Mouse (Mus musculus) spleen, embryonic (tissue): ENCODE data around the gene Arhgap9.

Experiments
- CTCF ChIA-PET: fragments of 350-600 bp; sonication (Branson Sonifier 250); formaldehyde crosslinking; loops from one replicate; lab custom pipeline; 2022; lab: Charles Lee

Gene Arhgap9

DNA sequence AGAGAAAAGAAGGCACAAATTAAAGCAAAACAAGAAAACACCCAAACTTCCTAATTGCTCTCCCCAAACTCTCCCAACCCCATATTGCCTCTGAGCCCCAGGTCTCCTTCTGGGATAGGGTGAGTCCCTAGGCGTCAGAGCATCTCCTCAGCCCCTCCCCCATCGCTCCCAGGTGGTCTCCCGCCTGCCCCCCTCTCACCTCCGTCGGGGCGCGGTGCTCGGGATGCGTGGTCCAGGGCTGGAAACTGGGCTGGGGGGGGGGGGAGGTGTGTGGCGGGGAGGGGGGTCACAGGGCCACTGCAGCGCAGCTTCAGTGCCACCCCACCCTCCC is 19.6 kb downstream of the Arhgap9 start:
- CTCF ChIA-PET = interaction anchor here (0.7 kb wide), 1 partner anchor 128 kb away, joined by 3 read pairs; no protein-coding TSS in a partner anchor

DNA sequence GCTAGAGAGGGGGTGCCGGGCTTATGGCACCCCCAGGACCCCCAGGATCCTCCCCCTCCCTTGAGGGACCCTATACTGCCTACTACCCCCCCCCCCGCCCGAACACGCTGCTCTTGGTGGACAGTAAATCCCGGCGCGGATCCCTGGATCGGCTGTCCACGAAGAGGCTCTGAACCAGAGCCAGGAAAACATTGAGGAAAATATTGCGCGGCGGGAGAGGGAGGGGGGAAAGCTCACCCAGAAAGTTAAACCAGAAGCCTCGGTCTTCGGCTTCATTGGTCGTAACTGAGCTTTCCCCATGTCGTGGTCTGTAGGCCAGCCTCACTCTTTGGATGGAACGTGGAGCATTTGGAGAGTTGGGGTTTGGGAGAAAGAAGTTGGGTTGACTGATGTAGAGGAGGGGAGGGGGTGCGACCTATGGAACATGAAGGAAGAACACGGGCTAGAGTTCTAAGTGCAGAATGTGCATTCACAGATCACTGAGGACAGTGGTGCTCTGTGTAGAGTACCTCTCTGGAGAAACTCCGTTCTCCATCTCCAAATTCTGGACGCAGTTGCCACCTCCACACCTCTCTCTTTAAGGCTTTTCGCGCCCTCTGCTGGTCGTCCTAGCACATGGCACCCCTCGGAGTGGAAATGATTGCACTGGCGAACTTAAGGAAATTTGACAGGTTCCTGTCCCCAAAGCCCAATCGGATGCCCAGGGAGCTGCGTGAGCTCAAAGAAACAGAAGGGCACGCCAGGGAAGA is 20.3 kb downstream of the Arhgap9 start, which contains the start of gene Gli1:
TSS of gene Gli1 (minus strand) at position 84 of the 749 bp plus-strand sequence.
- CTCF ChIA-PET = interaction anchor here (0.7 kb wide), 1 partner anchor 129 kb away, joined by 3 read pairs; no protein-coding TSS in a partner anchor

DNA sequence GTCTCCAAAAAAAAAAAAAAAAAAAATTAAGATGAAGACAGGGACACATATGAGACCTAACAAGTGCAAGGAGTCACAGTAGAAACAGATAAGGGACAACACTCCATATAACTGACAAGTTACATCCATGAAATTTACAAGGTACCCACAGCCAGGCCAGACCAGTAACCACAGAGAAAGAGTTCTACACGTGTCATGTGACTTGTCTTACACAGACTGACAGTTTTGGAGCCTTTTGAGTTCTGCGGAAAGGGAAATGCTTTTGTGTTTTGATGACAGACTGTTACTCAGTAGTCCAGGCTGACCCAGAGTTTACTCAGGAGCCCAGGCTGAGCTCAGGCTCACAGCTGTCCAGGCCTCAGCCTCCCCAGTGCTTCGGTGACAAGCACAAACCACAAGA is 21.3 kb downstream of the Arhgap9 start:
- CTCF ChIA-PET = no interaction called here

DNA sequence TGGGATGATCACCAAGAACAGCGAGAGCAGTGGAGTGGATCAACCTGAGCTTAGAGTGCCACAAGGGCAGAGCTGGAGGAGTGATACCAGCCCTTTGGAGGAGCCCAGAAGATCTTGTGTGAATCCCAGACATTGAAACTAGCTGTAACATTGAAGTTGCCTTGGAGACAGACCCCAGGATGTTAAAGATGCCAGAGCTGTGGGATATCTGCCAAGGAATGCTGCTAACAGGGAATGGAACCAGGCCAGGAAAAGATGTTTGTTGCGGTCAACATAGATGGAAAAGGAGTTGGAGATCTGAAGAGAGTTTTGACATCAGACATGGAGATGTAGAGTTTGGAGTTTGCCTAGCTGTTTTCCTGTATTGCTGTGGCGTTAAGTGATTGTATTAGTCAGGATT is 24.4 kb downstream of the Arhgap9 start:
- CTCF ChIA-PET = no interaction called here

DNA sequence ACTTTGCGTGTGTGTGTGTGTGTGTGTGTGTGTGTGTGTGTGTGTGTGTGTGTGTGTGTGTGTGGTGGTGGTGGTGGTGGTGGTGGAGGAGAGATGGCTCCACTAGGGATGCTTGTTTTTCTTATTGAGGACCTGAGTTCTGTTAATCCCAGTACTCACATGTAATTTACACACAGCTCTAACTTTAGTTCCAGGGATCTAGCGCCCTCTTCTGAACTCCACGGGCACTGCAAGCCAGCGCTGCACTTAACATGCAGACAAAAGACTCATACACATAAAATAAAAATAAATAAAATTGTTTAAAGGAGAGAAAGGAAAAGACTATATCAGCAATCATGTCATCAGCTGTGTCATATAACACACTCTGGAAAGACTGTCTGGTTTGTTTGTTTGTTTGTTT is 27.2 kb downstream of the Arhgap9 start:
- CTCF ChIA-PET = interaction anchor here (0.6 kb wide), 1 partner anchor 15 kb away, joined by 4 read pairs; no protein-coding TSS in a partner anchor

DNA sequence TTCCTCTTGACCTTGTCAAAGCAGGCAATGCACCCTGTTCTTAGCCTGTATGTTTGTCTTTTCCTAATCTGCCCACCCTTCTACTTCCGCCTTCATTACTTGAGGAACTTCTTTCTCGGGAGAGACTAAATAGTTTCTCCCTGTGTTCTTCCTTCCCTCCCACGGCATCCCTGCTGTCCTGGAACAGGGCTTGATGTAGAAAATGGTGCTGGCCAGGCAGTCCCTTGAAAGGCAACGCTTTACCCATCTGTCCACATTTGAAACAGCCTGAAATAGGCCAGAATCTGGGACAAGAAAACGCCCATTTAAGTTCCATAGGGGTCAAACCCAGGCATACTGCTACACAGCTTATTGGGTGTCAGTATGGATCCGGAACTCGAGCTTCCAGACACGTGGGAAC is 28.0 kb downstream of the Arhgap9 start:
- CTCF ChIA-PET = no interaction called here

DNA sequence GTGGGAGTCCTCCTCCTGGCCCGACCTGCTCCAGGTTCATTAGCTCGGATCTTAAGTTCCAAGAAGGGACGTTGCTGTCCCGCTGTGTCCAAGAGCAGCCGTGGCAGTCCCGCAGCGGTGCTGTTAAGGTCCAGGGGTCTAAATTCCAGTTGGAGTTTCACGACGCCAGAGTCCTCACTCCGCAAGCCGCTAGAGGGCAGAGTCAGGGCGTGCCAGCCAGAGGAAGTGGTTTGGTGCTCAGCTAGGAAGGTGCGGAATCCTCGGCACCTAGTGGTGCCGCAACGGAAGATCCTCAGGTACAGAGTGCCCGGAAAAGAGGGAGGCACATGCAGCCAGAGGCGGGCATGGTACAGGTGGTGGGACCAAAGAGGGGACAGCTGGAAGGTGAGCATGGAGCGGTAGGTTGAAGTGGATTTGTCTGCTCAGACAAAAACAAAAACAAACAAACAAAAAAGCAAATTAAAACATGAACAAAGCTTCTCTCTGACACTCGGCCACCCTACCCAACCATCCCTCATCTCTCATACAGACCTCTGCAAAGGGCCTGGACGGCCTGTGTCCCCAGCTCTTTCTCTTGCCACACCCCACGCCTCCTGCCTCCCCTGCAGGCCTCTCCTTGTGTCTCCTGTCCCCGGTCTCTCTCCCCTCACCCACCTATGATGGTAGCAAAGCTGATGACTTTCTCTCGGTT is 29.0 kb downstream of the Arhgap9 start:
- CTCF ChIA-PET = interaction anchor here (0.6 to 1.2 kb wide), 3 partner anchors 12 to 795 kb away, joined by 3 to 6 read pairs (median 3); no protein-coding TSS in a partner anchor

DNA sequence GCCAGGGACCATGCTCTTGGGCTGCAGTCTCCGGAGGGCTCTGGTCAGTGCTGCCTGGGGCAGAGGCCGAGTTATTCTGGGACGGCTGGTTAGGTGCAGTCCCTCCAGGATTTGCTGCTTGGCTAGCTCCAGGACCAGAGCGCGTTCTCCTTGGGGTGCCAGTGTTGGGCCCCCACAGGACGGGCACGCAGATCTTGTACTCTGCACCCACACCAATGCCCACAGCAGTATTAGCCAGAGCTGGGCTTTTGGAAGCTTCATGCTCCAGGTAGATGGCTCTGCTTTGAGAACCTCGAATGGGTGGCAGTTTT is 29.5 kb downstream of the Arhgap9 start:
- CTCF ChIA-PET = interaction anchor here (0.6 to 1.2 kb wide), 3 partner anchors 12 to 795 kb away, joined by 3 to 6 read pairs (median 3); no protein-coding TSS in a partner anchor

DNA sequence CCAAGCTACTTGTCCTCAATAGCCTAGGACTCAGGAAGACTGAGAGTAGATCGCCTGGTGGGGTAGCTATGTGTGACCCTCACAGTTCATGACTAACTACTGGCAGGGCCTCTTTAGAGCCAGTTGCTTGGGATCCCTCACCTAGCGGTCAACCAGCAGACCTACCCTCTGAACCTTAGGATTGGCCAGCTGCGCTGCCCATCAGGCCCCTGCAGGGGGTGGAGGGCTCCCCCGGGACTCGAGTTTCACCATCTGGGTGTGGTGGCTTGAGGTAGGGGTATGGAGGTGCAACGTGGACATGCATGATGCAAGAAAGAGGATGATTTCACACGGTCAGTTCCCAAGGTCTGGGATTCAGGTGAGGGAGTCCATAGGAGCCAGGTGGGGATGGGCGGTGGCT is 30.0 kb downstream of the Arhgap9 start:
- CTCF ChIA-PET = interaction anchor here (1.2 kb wide), 2 partner anchors 13 to 72 kb away, joined by 3 to 6 read pairs; no protein-coding TSS in a partner anchor

DNA sequence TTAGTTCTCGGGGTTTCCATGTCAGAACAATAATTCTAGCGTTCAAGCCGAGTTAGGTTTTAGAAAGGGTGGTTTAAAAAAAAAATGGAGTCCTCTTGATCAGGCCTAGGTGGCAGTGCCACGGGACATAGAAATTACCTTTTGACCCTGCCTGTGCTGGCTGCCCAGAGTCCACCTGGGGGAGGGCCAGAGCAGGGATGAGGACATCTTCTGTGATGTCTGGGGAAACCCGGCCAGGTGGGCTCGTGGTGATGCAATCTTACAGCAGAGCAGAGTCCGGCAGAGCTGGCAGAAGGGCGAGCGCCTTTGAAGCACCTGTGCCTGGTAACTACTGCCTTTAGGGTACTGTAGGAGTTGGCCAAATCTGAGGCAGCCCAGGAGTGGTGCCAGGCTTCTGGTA is 30.4 kb downstream of the Arhgap9 start:
- CTCF ChIA-PET = interaction anchor here (1.2 kb wide), 1 partner anchor 72 kb away, joined by 3 read pairs; no protein-coding TSS in a partner anchor

DNA sequence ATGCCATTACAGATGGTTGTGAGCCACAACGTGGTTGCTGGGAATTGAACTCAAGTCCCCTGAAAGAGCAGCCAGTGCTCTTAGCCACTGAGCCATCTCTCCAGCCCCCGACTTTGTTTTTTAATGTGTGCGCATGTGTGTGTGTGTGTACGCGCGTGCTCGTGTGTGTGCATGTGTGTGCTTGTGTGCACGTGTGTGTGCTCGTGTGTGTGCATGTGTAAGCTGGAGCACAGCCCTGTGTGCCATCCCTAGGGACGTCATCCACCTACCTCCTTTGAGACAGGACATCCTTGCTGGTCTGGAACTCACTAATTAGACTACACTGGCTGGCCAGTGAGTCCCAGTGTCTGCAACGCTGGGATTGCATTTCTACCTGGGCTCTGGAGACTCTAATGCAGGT is 31.0 kb downstream of the Arhgap9 start:
- CTCF ChIA-PET = interaction anchor here (0.7 kb wide), 1 partner anchor 44 kb away, joined by 3 read pairs; no protein-coding TSS in a partner anchor

DNA sequence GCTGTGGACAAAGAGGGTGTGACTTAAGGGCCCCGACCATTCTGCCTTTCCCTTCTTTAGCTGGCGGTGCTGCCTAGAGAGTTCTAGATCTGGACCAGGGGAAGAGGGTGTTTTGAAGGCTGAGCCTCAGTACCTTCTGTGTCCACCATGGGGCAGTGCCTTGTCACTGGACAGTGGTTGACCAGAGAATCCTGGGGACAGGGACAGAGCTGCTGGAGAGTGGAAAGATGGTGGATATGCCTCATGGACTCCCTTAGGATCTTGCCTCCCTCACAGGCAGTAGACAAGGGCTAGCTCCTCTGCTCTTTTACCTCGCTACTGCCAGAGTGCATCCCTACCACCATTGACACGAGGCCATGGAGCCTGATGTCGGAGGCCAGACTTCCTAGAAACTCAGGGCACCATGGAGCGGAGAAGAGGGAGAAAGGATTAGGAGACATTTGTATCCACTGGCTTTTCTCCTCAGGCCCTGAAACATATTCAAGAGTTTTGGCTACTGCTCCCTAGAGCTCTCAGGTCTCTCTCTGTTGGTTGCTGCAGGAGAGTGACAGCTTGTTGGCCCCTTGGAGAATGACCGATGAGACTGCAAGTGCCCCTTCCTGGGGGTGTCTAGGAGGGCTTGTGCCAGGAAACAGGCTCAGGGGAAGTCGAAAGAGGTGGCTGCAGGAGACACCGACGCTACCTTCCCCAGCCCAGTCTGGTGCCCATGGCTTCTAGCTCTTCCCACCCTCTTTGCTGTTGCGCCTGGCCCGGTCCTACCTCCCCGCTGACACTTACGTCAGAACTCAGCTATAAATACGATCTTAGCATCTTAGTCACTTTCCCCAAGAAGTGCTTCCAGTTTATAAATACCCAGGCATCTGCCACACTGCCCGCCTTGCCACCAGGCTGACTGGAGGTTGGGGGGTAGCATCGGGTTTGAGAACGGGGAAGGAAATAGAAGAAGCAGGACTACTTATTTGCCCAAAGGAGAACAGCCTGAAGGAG is 32.4 kb downstream of the Arhgap9 start, which contains the start of gene Inhbe:
TSS of gene Inhbe (minus strand) at position 503 of the 987 bp plus-strand sequence.
- CTCF ChIA-PET = no interaction called here

DNA sequence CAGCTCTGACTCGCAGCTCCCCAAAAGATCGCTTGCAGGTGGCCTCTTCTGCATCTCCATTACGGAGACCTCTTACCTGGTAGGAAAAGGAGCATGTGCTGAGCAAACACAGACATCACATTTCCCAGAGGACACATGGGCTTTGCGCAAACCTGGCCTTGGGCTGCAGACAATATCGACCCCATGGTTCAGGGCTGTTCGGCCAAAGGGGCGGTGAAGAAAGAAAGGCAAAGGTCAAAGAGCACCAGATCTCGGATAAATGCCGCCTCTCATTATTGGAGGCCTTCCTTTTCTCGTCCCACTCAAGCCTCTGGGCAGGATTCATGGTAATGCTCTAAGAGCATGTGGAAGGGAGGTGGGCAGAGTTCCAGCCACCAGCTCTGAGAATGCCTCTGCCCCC is 33.6 kb downstream of the Arhgap9 start:
- CTCF ChIA-PET = no interaction called here

DNA sequence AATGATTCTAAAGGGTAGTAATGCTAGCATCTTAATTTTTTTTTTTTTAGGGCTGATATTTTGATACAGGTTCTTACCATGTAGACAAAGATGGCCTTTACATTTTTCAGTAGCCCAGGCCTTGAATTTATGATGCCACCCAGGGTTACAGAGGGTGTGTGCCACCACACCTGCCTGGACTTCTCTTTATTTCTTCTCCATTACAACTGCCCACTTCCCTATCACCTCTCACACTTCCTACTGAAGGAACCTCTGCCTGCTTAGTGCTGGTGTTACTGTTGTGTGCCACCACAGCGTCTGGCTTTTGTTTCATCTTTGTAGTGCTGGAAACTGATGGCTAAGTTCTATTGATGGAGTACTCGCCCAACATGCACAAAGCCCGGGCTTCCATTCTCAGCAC is 39.0 kb downstream of the Arhgap9 start:
- CTCF ChIA-PET = no interaction called here

DNA sequence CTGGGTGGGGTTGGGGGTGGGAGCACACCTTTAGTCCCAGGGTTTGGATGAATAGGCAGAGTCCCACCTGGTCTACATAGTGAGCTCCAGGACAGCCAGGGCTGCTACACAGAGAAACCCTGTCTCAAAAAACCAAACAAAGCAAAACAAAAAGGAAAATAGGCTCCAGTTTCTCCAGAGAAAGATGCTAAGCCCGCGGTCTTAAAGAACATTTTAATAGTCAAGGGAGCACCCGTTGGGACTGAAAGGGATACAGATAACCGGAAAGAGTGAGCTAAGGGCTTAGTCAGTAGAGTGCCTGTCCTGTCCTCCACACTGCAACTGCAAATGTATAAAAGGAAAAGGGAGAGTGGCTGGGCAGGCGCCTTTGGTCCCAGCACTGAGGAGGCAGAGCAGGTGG is 45.4 kb downstream of the Arhgap9 start:
- CTCF ChIA-PET = no interaction called here

DNA sequence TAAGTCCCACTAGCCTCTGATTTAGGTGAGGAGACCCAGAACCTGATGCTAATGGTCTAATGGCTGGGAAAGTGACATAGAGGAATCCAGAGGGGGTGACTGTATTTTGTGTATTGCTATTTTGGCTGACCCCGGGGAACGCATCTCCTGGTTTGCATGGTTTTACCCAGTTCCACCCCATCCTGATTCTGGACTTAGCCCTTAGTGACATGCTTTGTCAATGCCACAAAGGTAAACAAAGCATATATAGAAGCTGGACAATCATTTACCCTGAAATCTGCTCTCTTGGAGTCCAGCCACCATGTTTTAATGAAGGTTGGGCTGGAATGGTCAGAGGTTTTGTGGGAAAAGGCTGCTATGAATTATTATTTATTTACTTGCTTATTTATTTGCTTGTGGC is 46.5 kb downstream of the Arhgap9 start:
- CTCF ChIA-PET = no interaction called here

DNA sequence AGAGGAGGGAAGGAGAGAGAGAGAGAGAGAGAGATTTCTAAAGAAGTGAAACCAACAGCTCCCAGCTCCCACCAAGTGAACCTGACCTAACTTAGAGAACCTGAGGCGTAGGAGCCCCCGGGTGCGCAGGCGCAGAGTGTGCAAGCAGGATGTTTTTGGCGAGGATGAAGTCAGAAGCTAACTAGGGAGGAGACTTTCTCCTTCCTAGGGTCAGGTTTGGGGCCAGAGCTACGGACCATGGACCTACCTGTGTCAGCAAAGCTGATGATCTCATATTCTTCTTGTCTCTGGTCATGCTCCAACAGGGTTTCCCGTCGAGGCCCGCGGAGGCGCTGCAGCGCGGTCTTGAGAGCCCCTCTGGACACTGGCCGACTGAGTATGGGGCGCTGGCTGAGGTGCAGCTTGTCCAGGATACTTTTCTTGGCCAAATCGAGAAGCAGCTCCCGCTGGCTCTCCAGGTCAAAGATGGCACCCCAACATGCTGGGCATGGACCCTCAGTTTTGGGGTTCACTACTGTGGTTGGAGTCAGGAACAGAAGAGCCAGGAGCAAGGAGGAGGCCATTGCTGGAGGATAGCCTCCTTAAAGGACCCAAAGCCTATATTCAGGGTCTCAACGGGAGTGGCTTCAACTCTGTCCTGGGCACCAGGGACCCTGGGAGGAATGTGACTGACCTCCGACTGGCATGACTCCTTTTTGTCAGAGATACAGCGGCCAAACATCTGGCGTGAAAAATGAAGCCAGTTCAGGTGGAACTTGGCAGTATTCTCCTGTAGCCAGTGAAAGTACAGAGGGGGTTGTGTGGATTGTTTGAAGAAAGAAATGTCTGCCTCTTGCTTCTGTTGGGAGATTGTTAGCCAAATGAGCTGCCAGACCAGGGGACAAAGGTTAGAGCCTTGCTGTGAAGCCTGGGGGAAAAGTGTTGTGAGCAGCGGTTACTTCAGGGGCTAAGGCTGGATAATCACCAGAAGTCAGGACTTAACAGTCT is 48.4 kb downstream of the Arhgap9 start, which contains the start of gene Inhbc:
TSS of gene Inhbc (minus strand) at position 598 of the 987 bp plus-strand sequence.
- CTCF ChIA-PET = no interaction called here

DNA sequence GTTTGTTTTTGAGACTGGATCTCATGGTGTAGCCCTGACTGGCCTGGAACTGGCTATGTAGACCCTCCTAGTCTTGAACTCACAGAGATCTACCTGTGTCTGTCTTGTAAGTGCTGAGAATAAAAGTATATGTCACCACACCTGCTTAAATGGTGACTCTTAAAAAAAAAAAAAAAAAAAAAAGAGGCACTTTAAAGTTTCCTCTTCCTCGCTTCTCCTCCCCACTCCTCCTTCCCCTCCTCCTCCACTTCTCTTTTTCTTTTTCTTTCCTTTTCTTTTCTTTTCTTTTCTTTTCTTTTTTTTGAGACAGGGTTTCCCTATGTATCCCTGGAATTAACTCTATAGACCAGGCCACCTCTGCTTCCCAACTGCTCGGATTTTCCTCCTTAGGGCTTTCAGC is 49.3 kb downstream of the Arhgap9 start:
- CTCF ChIA-PET = no interaction called here

DNA sequence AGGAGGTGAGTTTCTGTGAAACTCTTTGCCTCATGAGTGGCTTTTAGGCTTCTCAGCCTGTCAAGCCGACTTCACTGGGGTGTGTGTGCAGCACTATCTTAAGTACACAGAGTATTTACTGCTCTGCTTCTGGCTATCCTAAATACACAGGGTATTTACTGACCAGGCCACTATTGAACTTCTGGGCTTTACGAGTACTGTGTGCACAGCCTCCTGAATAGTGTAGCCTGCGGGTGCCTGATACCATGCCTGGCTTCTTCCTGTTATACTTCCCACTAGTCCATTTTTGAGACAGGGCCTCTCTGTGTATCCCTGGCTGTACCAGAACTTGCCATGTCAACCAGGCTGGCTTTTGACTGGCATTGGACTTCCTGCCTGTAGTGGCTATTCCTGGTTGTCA is 55.9 kb downstream of the Arhgap9 start:
- CTCF ChIA-PET = no interaction called here
